Mouse (Mus musculus) lung, embryonic 14.5 days (tissue): ENCODE measurements around the gene Pnp. TPM values are rescaled to one million over a fixed set of nuclear protein-coding genes. Genes with fewer than 3 reads are reported as not detected.

Experiments used
- ATAC-seq: fragments of 200-750 bp; cut with Nextera tagmentation; 2 replicates; pipeline ENCODE4 v1.8.0; 2017; ENCODE audit warnings: mild to moderate bottlenecking, moderate TSS enrichment, moderate library complexity; ENCODE audit not compliant: insufficient read depth
- DNase-seq: peaks from one replicate; pipeline ENCODE4 v3.0.0-alpha.2; 2015
- H3K27ac ChIP-seq: fragments of 300-500 bp; sonication (generic); 2 replicates; pipeline ENCODE4 v1.5.1; 2014; ENCODE audit warnings: low read depth, mild to moderate bottlenecking, moderate library complexity
- H3K27me3 ChIP-seq: fragments of 300-500 bp; sonication (generic); 2 replicates; pipeline ENCODE4 v1.6.1; 2014; ENCODE audit warnings: low read length, control low read depth; ENCODE audit not compliant: insufficient read depth
- H3K36me3 ChIP-seq: fragments of 300-500 bp; sonication (generic); 2 replicates; pipeline ENCODE4 v1.6.1; 2014; ENCODE audit warnings: control low read depth; ENCODE audit not compliant: insufficient read depth
- H3K4me1 ChIP-seq: fragments of 300-500 bp; sonication (generic); 2 replicates; pipeline ENCODE4 v1.6.1; 2014; ENCODE audit warnings: antibody characterized with exemption, control low read depth; ENCODE audit not compliant: insufficient read depth
- H3K4me2 ChIP-seq: fragments of 300-500 bp; sonication (generic); 2 replicates; pipeline ENCODE4 v1.6.1; 2014; ENCODE audit warnings: mild to moderate bottlenecking
- H3K4me3 ChIP-seq: fragments of 300-500 bp; sonication (generic); 2 replicates; pipeline ENCODE4 v1.5.1; 2014; ENCODE audit warnings: low read depth, low read length
- H3K9ac ChIP-seq: fragments of 300-500 bp; sonication (generic); 2 replicates; pipeline ENCODE4 v1.6.1; 2014
- H3K9me3 ChIP-seq: fragments of 300-500 bp; sonication (generic); 2 replicates; pipeline ENCODE4 v1.6.1; 2016; ENCODE audit warnings: low read depth, low read length, control low read depth
- CTCF ChIP-seq: IDR thresholded peaks from 2 replicates; pipeline ENCODE4 v1.5.1; 2016; ENCODE audit warnings: antibody characterized with exemption, low read depth
- WGBS: fragments of 180-500 bp; shearing (Covaris S2); extraction: QIAGEN DNeasy Blood & Tissue Kit; methylation state at CpG from one replicate; pipeline ENCODE4 v1.1.7; 2014; 5-methylcytosine and 5-hydroxymethylcytosine counted together
- polyA plus RNA-seq: library from polyadenylated mRNA; unstranded; fragments of >200 nt; fragmentation: Nextera tagmentation; extraction: Ambion mirVana; gene quantifications from 2 replicates; pipeline ENCODE4 v1.2.1, GENCODE M21; 2014

Gene Pnp
- polyA plus RNA-seq, 1 experiment from 2014 or later = 64.4 TPM

DNA sequence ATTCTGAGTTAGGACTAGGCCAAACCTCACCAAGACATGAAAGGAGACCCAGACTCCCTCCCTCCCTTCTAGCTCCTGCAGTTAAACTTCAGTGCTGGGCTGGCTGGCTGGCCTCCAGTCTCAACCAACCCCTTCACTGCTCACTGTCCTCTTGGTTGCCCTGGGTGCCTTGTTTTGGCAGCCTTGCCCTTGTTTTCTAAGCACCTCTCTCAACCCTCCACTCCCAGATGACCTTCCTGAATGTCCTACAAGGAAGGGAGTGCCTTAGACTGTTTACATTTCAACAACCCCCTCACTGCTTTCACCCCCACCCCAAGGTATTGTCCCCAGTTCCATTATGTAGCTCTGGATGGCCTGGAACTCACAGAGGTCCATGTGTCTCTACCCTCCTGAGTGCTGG lies 48.7 kb downstream of the Pnp start:
- Histone ChIP-seq H3K9ac (no peak overlapping the region), H3K4me2 (no peak overlapping the region), H3K9me3 (no peaks in the 10 kb centered on the region), H3K4me1 (no peaks in the 10 kb centered on the region), H3K4me3 (no peak overlapping the region), H3K36me3 (no peaks in the 10 kb centered on the region), H3K27me3 (no peaks in the 10 kb centered on the region), H3K27ac (no peak overlapping the region)
- DNase-seq (no peak), ATAC-seq (no peak)
- TF ChIP-seq CTCF = no peak

DNA sequence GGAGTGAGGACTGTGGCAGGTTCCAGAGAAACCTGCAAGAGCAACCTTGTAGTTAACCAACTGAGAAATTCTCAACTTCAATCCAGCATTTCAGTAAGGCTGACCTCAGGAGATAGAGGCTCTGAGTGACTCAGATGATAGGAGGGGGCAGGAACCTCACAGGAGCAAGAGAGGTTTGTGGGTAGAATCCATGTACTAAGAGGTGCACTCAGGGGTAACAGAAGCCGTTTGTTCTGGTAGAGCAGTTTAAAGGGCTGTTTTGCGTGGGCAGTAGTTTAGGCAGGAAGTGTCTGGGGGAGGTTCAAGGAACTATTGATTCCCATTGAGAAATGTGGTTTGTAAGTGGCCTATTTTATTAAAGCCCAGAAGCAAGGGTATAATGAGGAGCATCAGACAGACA lies 50.3 kb downstream of the Pnp start:
- ATAC-seq (no peak), DNase-seq (no peak)
- no peak for TF ChIP-seq CTCF
- H3K4me2 ChIP-seq = no peak overlapping the region
- H3K9me3 ChIP-seq = no peaks in the 10 kb centered on the region
- no peak overlapping the region for H3K4me3 ChIP-seq
- no peaks in the 10 kb centered on the region for H3K27me3 ChIP-seq
- no peak overlapping the region for H3K9ac ChIP-seq
- 41% methylated on average over 2 of the region's 2 CpGs for WGBS
- H3K4me1 ChIP-seq = no peaks in the 10 kb centered on the region
- no peak overlapping the region for H3K27ac ChIP-seq
- no peaks in the 10 kb centered on the region for H3K36me3 ChIP-seq

DNA sequence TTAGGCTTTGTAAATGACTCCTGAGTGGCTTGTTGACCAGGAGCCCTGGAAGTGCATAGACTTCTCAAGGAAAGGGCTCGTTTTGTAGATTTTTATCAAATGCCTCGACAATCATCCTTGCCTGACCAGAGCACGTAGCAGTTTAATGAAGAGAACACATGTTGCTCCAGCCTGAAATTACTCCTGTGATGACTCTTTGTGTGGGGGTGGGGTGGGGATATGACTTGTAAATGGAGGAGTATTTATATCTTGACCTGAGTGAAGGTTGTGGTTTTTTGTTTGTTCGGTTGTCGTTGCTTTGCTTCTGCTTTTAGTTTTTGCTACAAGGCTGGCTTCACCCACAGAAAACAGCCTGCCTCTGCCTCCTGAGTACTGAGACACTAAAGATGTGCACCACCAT lies 51.0 kb downstream of the Pnp start:
- no peak overlapping the region for H3K4me3 ChIP-seq
- no peaks in the 10 kb centered on the region for H3K36me3 ChIP-seq
- H3K4me1 ChIP-seq = no peaks in the 10 kb centered on the region
- 67% methylated on average over 5 of the region's 5 CpGs for WGBS
- no peak overlapping the region for H3K4me2 ChIP-seq
- H3K27me3 ChIP-seq = no peaks in the 10 kb centered on the region
- TF ChIP-seq CTCF = no peak
- no peak overlapping the region for H3K9ac ChIP-seq
- DNase-seq = no peak
- no peaks in the 10 kb centered on the region for H3K9me3 ChIP-seq
- H3K27ac ChIP-seq = no peak overlapping the region
- ATAC-seq = no peak

DNA sequence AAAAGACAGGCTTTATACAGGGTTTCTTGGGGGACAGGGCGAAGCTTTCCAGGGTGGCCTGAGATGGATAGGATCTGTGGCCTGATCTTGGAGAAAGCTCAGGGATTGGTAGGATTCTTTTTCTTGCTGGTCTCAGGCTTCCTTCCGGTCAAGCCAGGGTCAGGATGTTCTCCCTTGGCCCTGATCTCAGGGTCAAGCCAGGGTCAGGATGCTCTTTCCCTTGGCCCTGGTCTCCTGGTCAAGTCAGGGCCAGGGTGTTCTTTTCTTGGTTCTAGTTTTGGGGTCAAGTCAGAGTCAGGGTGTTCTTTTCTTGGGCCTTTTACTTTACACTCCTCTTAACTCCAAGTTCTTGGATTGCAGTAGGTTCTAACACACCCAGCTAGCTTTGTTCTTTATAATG lies 56.8 kb downstream of the Pnp start:
- no peaks in the 10 kb centered on the region for H3K36me3 ChIP-seq
- TF ChIP-seq CTCF = no peak
- ATAC-seq (no peak), DNase-seq (no peak)
- H3K9ac ChIP-seq = no peak overlapping the region
- no peaks in the 10 kb centered on the region for H3K9me3 ChIP-seq
- WGBS = 77% methylated on average over 2 of the region's 2 CpGs
- no peak overlapping the region for H3K4me2 ChIP-seq
- H3K27ac ChIP-seq = no peak overlapping the region
- no peak overlapping the region for H3K4me3 ChIP-seq
- no peaks in the 10 kb centered on the region for H3K27me3 ChIP-seq
- no peaks in the 10 kb centered on the region for H3K4me1 ChIP-seq

DNA sequence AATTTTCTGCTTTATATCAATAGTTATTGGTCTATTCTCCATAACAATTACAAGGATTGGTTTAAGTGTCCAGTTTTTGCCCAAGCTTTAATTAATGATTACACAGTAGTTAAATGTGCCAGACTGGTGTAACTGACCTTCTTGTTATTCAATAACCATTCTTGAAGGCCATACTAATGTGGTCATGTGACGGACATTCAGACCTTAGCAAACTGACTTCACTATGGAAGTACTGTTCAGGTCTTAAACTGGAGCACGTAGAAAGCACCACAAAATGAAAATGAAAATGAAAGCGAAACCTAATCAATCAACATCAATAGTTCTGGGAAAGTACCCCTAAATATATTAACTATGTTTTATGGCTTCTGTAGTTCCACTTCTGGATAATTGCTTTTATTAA lies 60.2 kb downstream of the Pnp start:
- no peaks in the 10 kb centered on the region for H3K9me3 ChIP-seq
- no peak overlapping the region for H3K27ac ChIP-seq
- no peak for ATAC-seq

DNA sequence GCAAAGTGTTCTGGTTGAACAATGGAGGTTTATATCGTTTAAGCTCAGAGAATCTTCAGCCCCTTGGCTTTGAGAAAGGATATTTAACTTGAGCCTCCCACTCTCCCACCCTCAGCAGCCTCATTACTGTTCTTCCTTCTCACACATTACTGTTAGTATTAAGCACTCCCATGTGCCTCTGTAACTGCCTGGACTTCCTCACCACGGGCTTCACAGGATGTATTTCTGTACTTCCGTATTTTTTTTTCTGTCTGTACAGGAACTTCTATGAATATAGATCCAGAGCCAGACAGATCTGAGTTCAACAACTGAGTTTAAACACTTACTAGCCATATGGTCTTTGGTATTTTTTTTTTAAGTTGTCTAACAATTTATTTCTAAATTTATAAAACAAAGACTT lies 66.2 kb downstream of the Pnp start:
- Histone ChIP-seq H3K27ac (no peak overlapping the region), H3K27me3 (no peaks in the 10 kb centered on the region), H3K36me3 (no peaks in the 10 kb centered on the region), H3K9me3 (no peaks in the 10 kb centered on the region), H3K4me2 (no peak overlapping the region), H3K9ac (no peak overlapping the region), H3K4me1 (no peaks in the 10 kb centered on the region), H3K4me3 (no peak overlapping the region)
- no peak for TF ChIP-seq CTCF
- no peak for ATAC-seq
- peak; percentile 23 for DNase-seq
- 67% methylated on average over 3 of the region's 3 CpGs for WGBS

More for the DNA sequence above, 60.2 kb downstream of the Pnp start:
- Histone ChIP-seq H3K9ac (no peak overlapping the region), H3K36me3 (no peaks in the 10 kb centered on the region), H3K4me1 (no peaks in the 10 kb centered on the region), H3K4me3 (no peak overlapping the region), H3K4me2 (no peak overlapping the region), H3K27me3 (no peaks in the 10 kb centered on the region)
- no peak for DNase-seq
- WGBS = 71% methylated on average over 3 of the region's 3 CpGs
- TF ChIP-seq CTCF = no peak

DNA sequence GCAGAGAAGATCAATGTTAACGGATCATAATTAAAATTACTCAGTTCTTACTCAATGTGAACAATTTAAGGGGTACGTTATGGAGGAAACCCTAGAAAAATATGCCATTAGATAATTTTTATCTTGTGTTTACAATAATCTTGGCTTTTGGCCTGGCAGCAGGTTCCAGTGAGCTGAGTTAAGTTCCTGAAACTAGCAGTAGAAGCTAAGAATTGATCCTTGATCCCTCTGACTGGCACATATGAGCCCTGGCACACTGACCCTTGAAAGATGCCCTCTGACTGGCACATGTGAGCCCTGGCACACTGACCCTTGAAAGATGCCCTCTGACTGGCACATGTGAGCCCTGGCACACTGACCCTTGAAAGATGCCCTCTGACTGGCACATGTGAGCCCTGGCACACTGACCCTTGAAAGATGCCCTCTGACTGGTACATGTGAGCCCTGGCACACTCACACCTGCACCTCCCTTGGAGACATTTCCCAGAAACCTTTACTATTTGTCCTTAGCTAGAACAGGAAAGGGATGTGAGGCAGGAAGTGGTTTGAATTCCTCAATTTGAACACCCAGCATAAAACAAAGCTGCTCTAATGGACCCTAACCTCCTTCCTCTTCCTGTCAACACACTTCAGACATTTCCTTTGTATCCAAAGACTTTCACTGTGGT lies 67.3 kb downstream of the Pnp start:
- no peak for ATAC-seq
- Histone ChIP-seq H3K36me3 (no peaks in the 10 kb centered on the region), H3K4me2 (no peak overlapping the region), H3K9ac (no peak overlapping the region), H3K27me3 (no peaks in the 10 kb centered on the region), H3K9me3 (no peaks in the 10 kb centered on the region), H3K4me1 (no peaks in the 10 kb centered on the region), H3K27ac (no peak overlapping the region), H3K4me3 (no peak overlapping the region)
- no peak for TF ChIP-seq CTCF
- WGBS = 48% methylated on average over 2 of the region's 2 CpGs
- peak; percentile 42 for DNase-seq
